Mouse (Mus musculus) limb, embryonic 10.5 days (tissue): Measurements from ENCODE around the gene Hmga1. TPM values are rescaled to one million over a fixed set of nuclear protein-coding genes. Genes with fewer than 3 reads are reported as not detected.
A peak's percentile ranks its signal among the peaks of the same experiment; 100 is the strongest.

ENCODE experiments used
- DNase-seq: peaks from one replicate; pipeline ENCODE4 v3.0.0-alpha.2; 2017; ENCODE audit warnings: low spot score
- H3K27ac ChIP-seq: fragments of 300-500 bp; sonication (generic); 2 replicates; pipeline ENCODE4 v1.5.1; 2016; ENCODE audit warnings: mild to moderate bottlenecking
- H3K27me3 ChIP-seq: fragments of 300-500 bp; sonication (generic); 2 replicates; pipeline ENCODE4 v1.6.1; 2016; ENCODE audit warnings: low read depth, mild to moderate bottlenecking; ENCODE audit not compliant: poor library complexity, severe bottlenecking
- H3K36me3 ChIP-seq: fragments of 300-500 bp; sonication (generic); 2 replicates; pipeline ENCODE4 v1.6.1; 2016; ENCODE audit warnings: mild to moderate bottlenecking, moderate library complexity
- H3K4me1 ChIP-seq: fragments of 300-500 bp; sonication (generic); 2 replicates; pipeline ENCODE4 v1.6.1; 2016
- H3K4me3 ChIP-seq: fragments of 300-500 bp; sonication (generic); 2 replicates; pipeline ENCODE4 v1.5.1; 2016; ENCODE audit warnings: mild to moderate bottlenecking, moderate library complexity
- H3K9me3 ChIP-seq: fragments of 300-500 bp; sonication (generic); replicated peaks from 2 replicates; pipeline ENCODE4 v1.6.1; 2016; ENCODE audit warnings: mild to moderate bottlenecking
- WGBS: fragments of 180-500 bp; shearing (Covaris S2); methylation state at CpG from one replicate; pipeline ENCODE4 v1.1.7; 2016; 5-methylcytosine and 5-hydroxymethylcytosine counted together
- polyA plus RNA-seq: library from polyadenylated mRNA; unstranded; fragments of >200 nt; fragmentation: Nextera tagmentation; extraction: Ambion mirVana; gene quantifications from 2 replicates; pipeline ENCODE4 v1.2.1, GENCODE M21; 2016

The Hmga1 gene
- polyA plus RNA-seq, 1 experiment from 2014 or later, result 904 TPM

GRCm38 (mm10) chr17:27541984-27542383, 14.3 kb upstream of the Hmga1 start:
- Histone ChIP-seq H3K36me3 (no peaks in the 10 kb centered on the region), H3K4me1 (peaks cover 37% of the 10 kb centered on the region), H3K4me3 (no peak overlapping the region), H3K27ac (0 out of 2 replicates have a peak overlapping the region, but pooled peaks have one; percentile 5), H3K9me3 (no peaks in the 10 kb centered on the region), H3K27me3 (peaks cover 9% of the 10 kb centered on the region; the same call in 1 of the 2 replicates)
- 81% methylated on average over 3 of the region's 3 CpGs for WGBS
- DNase-seq, result no peak

DNA sequence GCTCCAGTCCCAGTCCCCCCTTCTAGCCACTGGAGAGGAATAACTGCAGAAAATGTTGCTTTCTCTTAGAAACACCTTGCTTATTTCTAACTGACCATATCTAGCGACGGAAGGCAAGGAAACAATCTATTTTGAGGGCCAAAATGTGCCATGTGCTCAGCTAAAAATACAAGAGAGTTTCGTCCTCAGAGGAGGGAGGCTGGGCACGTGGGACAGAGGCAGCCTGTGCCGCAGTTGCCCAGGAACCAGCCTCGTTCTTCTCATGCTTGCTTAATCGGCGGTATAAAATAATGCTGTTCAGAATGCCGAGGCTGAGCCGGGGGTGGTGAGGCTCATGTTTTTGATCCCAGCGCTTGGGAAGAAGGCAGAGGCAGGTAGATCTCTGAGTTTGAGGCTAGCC, 11.7 kb upstream of the Hmga1 start:
- H3K36me3 ChIP-seq, result no peaks in the 10 kb centered on the region
- H3K27ac ChIP-seq, result no peak overlapping the region
- H3K27me3 ChIP-seq, result peaks cover 9% of the 10 kb centered on the region; the same call in 1 of the 2 replicates
- H3K4me1 ChIP-seq, result peaks cover 51% of the 10 kb centered on the region
- no peak for DNase-seq
- WGBS, result 92% methylated on average over 11 of the region's 11 CpGs
- H3K9me3 ChIP-seq, result no peaks in the 10 kb centered on the region
- no peak overlapping the region; the same call in 1 of the 2 replicates for H3K4me3 ChIP-seq

GRCm38 (mm10) chr17:27545991-27546390, 10.3 kb upstream of the Hmga1 start:
- Histone ChIP-seq H3K27me3 (peaks cover 9% of the 10 kb centered on the region; the same call in 1 of the 2 replicates), H3K36me3 (no peaks in the 10 kb centered on the region), H3K27ac (peak overlapping the region; percentile 53; the same call in 1 of the 2 replicates), H3K9me3 (no peaks in the 10 kb centered on the region), H3K4me3 (no peak overlapping the region), H3K4me1 (peaks cover 56% of the 10 kb centered on the region)
- 45% methylated on average over 12 of the region's 12 CpGs for WGBS
- DNase-seq, result peak; percentile 51

GRCm38 (mm10) chr17:27546574-27547085, 9.7 kb upstream of the Hmga1 start:
- no peak for DNase-seq
- no peak overlapping the region for H3K4me3 ChIP-seq
- WGBS, result 67% methylated on average over 7 of the region's 7 CpGs
- H3K27ac ChIP-seq, result peak overlapping the region; percentile 53; the same call in 1 of the 2 replicates
- H3K9me3 ChIP-seq, result no peaks in the 10 kb centered on the region
- peaks cover 9% of the 10 kb centered on the region; the same call in 1 of the 2 replicates for H3K27me3 ChIP-seq
- no peaks in the 10 kb centered on the region for H3K36me3 ChIP-seq
- peaks cover 56% of the 10 kb centered on the region for H3K4me1 ChIP-seq

DNA sequence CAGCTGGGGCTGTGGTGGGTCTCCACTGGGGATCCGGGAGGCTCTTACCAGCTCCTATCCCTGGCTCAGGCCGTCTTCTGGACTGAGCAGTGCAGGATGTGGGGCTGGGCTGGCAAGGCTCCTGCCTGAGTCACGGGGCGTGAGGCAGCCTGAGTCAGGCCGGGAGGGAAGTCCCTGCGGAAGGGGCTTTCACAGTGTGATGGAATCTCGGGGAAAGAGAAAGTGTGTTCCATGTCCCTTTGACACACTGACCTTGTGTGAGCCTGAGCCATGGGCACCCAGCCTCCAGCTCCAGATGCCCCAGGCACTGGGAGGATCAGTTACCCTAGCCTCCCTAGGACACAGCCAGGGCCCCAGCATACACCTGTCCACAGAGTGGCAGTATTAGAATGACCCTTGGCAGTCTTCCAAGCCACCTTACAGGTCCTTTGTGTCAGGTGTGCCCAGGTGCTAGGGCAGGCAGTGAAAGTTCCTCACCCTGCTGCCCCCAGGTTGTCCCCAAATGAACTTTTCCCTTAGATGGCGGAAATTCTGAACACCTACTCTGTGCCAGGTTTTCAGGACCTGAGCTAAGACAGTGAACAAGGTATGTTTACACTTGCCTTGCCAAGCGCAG, 8.9 kb upstream of the Hmga1 start:
- no peaks in the 10 kb centered on the region for H3K9me3 ChIP-seq
- H3K36me3 ChIP-seq, result no peaks in the 10 kb centered on the region
- H3K4me1 ChIP-seq, result peaks cover 59% of the 10 kb centered on the region
- peak overlapping the region; percentile 70 for H3K27ac ChIP-seq
- no peak for DNase-seq
- WGBS, result 78% methylated on average over 9 of the region's 9 CpGs
- 0 out of 2 replicates have a peak overlapping the region, but pooled peaks have one; percentile 8 for H3K4me3 ChIP-seq
- peaks cover 9% of the 10 kb centered on the region; the same call in 1 of the 2 replicates for H3K27me3 ChIP-seq

- 56% methylated on average over 8 of the region's 8 CpGs for WGBS
- H3K4me1 ChIP-seq, result peaks cover 64% of the 10 kb centered on the region
- no peaks in the 10 kb centered on the region for H3K36me3 ChIP-seq
- H3K27me3 ChIP-seq, result peaks cover 9% of the 10 kb centered on the region; the same call in 1 of the 2 replicates
- DNase-seq, result no peak
- no peaks in the 10 kb centered on the region for H3K9me3 ChIP-seq
- H3K4me3 ChIP-seq, result no peak overlapping the region
- peak overlapping the region; percentile 71 for H3K27ac ChIP-seq
Measured at GRCm38 (mm10) chr17:27549234-27549633, 7.1 kb upstream of the Hmga1 start.

DNA sequence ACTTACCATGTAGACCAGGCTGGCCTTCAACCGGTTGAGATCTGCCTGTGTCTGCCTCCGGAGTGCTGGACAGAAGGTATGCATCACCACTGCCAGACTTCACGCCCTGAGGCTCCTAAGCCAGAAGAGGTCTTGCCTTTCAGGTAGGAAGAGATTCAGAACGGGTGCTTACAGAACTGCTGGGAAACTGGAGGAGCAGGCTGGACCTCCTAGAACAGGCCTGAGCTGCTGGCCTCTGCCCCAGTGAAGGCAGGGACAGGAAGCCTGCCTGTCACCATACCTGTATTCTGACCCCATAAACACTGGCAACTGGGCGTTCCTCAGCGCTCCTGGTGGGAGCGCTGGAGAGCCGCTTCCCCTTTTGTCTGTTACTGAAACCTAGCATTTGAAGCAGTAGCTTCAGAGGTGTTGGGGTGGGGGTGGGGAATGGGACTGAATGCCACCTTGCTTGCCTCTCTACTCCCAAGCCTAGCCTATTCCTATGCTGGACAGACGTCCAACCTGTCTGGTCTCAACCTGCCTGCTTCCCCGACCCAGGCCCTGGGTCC, 4.8 kb upstream of the Hmga1 start:
- WGBS, result 54% methylated on average over 10 of the region's 10 CpGs
- Histone ChIP-seq H3K4me1 (peaks cover 69% of the 10 kb centered on the region), H3K27ac (peak overlapping the region; percentile 65), H3K36me3 (no peaks in the 10 kb centered on the region), H3K27me3 (peaks cover 3% of the 10 kb centered on the region; the same call in 1 of the 2 replicates), H3K9me3 (no peaks in the 10 kb centered on the region), H3K4me3 (no peak overlapping the region)
- DNase-seq, result no peak

GRCm38 (mm10) chr17:27552215-27553201, 3.8 kb upstream of the Hmga1 start:
- Histone ChIP-seq H3K9me3 (no peaks in the 10 kb centered on the region), H3K4me3 (no peak overlapping the region), H3K27ac (peak overlapping the region; percentile 65), H3K27me3 (no peaks in the 10 kb centered on the region), H3K36me3 (no peaks in the 10 kb centered on the region), H3K4me1 (peaks cover 63% of the 10 kb centered on the region)
- no peak for DNase-seq
- 85% methylated on average over 23 of the region's 23 CpGs for WGBS

DNA sequence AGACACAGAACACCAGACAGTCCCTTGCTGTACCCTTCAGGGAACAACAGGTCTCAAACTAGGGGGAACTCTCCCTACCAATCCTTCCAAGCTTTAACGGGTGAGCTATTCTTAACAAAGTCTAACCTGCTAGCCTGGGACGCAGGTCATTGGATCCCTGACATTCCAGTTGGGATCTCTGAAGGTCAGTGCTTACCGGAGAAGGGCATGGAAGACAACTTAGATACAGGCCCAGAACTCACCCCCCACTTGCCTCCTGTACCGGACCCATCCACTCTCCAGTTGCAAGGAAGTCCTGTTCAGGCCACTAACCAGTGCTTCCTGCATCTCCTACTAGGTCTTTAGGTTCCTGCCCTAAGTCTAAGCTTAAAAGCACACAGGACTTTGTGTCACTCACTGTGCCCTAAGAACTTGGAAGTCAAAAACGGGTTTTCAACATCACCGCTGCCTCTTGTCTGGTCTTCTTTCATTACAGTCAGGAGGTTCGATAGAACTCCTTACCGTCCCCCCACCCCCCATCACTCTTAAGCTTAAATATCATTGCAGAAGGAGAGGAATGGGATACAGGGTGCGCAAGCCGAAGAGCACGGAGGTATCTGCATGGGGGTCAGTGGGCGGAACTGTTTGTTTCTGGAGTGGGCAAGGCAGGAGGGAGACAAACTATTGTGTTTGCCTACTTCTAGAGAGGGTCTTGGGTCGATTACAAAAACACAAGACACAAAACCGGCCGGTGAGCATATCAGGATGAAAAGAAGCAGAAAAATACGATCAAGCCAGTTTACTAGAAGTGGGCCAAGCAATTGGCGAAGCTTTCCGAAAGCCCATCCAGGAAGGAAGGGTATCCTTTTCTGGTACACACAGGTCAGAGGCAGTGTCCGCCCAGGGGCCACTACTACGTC, 2.0 kb upstream of the Hmga1 start:
- H3K27me3 ChIP-seq, result no peaks in the 10 kb centered on the region
- peak overlapping the region; percentile 99 for H3K27ac ChIP-seq
- 41% methylated on average over 20 of the region's 20 CpGs for WGBS
- H3K36me3 ChIP-seq, result peaks cover 5% of the 10 kb centered on the region
- peaks cover 69% of the 10 kb centered on the region for H3K4me1 ChIP-seq
- DNase-seq, result no peak
- H3K9me3 ChIP-seq, result no peaks in the 10 kb centered on the region
- H3K4me3 ChIP-seq, result peak overlapping the region; percentile 98

DNA sequence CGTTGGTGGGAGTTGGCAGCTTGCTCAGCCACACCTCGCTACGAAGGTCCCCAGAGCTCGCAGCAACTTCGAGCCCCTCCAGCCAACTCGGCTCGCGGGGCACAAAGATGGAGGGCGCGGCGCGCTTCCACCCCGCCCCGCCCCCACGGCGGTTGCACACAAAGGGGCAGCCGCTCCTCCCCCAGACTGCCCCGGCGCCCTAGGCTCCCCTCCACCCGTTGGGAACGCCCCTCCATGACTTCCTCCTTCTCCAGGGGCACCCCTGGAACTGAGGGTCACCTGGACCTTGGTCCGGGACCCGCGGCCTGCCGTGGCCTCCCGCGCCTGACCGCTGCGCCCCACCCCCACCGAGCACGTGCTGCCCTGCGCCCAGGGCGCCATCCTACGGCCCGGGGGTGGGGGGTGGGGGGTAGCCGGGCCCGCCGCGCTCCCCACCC, 1.2 kb upstream of the Hmga1 start:
- whole genome bisulfite sequencing, result 1% methylated on average over 39 of the region's 39 CpGs
- Histone ChIP-seq H3K36me3 (peaks cover 13% of the 10 kb centered on the region), H3K9me3 (no peaks in the 10 kb centered on the region), H3K27ac (peak overlapping the region; percentile 99), H3K27me3 (no peaks in the 10 kb centered on the region), H3K4me1 (peaks cover 69% of the 10 kb centered on the region), H3K4me3 (peak overlapping the region; percentile 98)
- no peak for DNase-seq

GRCm38 (mm10) chr17:27555512-27556172, 655 bp upstream of the Hmga1 start:
- H3K9me3 ChIP-seq, result no peaks in the 10 kb centered on the region
- H3K4me1 ChIP-seq, result peaks cover 74% of the 10 kb centered on the region
- peak overlapping the region; percentile 98 for H3K4me3 ChIP-seq
- H3K27me3 ChIP-seq, result no peaks in the 10 kb centered on the region
- H3K36me3 ChIP-seq, result peaks cover 18% of the 10 kb centered on the region
- DNase-seq, result peak; percentile 93
- H3K27ac ChIP-seq, result peak overlapping the region; percentile 99
- WGBS, result under 1% methylated on average over 55 of the region's 55 CpGs
